Mouse (Mus musculus): ENCODE results near the gene Rpgrip1l.
A peak's percentile ranks its signal among the peaks of the same experiment; 100 is the strongest.

The Rpgrip1l gene

DNA sequence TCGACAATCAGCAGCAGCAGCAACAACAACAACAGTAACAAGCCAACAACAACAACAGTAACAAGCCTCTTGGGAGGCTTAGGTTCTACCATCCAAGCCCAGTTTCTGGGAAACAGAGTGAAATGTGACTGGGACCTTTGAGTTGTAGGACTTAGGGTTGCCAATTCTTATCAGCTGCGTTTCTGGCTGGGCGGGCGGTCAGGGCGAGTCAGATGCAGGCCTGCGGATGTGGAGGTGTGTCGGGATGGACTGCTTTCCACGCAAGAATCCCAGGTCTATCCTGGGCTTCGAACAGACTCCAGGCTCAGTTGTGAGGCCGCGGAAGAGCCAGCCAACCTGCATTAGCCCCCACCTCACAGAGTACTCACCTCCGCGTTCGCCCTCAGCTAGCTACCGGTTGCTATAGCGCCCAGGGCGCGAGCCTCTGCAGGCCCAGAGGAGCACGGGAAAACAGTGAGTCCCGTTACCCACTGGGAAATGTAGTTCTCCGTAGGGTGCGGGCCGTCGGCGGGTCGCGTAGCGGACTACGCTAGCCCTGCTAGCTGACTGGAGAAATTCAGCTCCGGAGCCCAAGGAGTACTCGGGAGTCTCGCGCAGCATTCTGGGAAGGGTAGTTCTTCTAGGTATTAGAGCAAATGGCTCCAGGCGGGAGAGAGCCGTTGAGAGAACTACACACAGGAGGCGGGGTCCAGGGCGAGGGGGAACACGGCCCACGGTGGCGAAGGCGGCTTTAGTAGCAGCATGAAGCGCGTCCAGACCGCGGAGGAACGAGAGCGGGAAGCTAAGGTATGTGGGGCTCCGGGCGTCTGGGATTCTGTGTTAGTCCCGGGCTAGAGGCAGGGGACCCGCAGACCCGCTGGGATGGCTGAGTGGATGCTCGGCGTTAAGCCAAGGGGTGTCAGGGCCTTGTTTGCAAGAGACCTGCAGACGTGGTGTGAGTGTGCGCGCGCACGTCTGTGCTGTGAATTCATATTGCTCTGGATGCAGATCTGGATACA, at the start of gene Rpgrip1l, which contains the start of gene Fto:
Gene Rpgrip1l, minus strand, starts transcription at position 428 of the 998 bp plus-strand sequence.
Gene Fto, plus strand, starts transcription at position 691 of the 998 bp plus-strand sequence.
- peak; percentile 94 for DNase-seq

DNA sequence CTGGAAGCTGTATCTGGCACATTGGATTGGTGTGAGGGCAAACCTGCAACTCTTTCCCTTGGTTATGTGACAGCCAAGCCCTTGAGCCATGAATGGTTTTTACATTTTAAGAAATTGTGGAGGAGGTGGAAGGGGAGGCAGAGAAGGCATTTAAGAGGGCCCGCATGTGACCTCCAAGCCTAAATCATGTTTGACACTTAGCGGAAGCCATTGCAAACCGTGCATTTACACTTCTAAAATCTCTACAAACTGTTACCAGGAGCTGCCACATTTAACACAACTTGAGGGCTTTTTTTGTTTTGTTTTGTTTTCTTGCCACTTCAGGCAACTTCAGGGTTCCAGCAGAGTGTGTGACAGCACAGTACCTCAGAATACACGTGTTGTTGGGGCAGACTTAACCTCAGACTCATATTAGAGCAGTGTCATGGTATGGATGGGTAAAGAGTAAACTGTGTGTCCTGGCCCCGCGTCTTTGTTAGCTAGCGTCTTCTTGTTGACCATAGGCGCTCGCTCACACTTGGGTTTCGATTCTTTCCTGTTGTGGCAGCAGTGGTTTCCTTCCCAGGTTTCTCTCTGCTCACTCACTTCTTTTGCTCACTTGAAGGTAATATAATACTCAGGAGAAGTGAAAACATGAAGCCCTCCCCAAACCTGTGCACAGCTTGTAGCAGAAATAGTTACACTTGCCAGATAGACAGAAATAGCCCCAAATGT, 47.7 kb upstream of the Rpgrip1l start:
- DNase-seq: no peak

DNA sequence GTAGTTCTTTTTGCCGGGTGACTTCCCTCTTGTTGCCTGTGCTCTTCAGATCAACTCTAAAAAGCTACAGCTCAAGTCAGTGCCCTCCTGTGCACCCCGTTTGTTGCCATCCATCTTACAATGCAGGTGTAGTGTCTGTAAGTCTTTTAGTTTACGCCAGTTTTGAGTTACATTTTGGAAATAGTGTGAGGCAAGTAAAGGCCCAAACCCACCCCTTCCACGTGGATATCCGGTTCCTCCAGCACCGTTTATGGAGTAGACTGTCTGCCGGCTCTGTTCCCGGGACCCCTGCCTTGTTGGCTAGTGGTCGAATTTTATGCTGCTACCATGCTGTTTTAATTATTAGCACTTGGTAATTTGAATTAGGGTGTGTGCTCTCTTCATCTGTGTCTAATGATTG, 46.4 kb upstream of the Rpgrip1l start:
- no peak for DNase-seq

GRCm38 (mm10) chr8:91358016-91358415, 45.0 kb upstream of the Rpgrip1l start:
- no peak for DNase-seq

GRCm38 (mm10) chr8:91357493-91358014, 44.5 kb upstream of the Rpgrip1l start:
- no peak for DNase-seq

DNA sequence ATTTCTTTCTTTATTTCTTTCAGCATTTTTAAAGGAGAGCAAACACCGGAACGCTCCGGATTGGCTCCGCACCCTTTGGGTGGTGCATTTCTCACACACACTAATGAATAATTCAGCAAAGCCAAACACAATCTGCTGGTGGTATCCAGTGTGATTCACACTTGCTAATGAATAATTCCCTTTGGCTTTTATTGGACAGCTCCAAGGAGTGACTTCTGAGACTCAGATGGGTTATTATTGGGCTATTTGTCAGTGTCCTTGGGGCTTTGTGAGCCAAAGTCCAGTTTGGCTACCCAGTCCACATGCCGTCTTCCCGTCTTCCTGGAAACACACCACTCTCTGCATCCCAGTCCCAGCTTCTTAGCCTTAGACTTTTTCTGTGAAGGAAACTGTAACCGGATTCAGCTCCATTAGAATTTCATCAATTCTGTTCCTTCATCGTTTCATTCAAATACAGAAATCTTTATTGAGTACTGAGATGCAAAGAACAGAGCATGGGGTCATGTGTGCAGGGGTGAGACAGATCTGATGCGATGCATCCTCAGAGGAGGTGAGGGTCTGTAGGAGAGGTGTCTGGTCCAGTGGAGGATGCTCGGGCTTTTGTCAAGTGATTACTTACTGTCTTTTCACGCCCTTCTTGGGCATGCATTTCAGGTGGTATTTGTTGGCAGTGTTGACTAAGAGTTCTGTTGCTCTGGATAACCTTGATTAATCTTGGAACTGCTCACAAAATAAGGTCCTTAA, 43.1 kb upstream of the Rpgrip1l start:
- no peak for DNase-seq

- no peak for DNase-seq
These were observed 42.3 kb upstream of the Rpgrip1l start for GRCm38 (mm10) chr8:91355301-91355905.

- no peak for DNase-seq
These were observed 40.8 kb upstream of the Rpgrip1l start for GRCm38 (mm10) chr8:91353907-91354306.

DNA sequence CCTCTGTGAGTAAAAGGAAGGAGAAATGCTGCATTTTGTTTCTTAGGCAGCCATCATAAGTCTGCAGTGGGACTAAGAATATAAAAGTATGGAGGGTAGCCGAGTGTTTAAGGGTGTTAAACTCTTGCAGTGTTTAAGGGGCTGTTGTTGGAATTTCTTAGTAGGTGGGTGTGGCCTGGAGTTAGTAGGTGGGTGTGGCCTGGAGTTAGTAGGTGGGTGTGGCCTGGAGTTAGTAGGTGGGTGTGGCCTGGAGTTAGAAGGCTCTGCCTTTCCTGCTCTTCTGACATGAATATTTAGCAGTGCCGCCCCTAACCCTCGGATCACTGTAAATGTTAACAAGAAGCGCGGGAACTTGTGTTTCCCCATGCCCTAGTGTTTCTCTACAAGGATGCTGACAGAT, 40.0 kb upstream of the Rpgrip1l start:
- no peak for DNase-seq

DNA sequence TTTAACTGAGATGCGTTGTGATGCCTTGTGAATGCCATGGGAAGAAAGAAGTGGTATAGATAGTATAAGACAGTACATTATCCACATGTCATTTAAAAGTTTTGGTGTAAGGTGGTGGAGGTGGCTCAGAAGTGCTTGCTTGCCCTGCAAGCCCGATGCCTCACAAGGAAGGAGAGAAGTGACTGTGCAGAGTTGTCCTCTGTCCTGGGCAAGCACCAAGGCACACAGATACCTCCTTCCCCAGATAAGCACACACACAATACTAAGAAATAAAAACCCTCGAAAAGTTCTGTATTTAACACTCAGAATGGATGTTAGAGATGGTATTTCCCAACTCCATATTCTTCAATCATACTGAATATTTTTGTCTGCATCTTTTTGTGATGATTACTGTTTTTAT, 39.5 kb upstream of the Rpgrip1l start:
- no peak for DNase-seq

DNA sequence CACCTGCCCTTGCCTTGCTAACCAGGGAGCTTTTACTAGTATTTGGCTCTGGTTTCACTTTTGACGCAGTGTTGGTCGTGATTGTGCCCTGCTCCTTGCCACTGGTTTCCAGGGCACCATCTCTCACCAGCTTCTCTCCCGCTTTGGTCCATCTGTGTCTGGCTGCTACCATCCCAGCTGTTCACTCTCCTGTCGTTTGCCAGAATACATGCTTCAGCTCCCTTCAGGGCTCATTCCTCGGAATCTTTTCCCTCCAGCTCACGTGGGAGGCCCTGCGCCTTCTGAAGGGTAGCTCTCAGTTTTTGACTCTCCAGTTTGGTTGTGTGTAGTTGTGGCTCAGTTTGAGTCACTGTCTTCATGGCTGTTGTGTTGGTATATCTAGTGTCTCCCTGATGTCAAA, 37.6 kb upstream of the Rpgrip1l start:
- DNase-seq: no peak

DNA sequence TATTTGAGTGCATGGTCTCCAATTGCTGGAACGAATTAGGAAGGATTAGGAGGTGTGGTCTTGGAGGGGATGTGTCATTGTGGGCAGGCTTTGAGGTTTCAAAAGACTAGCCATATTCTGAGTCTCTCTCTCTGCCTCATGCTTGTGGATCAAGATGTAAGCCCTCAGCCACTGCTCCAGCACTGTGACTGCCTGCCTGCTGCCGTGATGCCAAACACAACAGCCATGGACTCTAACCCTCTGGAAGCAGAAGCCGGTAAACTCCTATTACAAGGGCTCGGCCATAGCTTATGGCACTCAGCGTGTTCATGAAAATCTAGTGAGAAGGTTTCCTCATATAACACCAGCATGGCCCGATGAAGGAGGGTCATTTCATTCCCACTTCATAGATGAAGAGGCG, 36.8 kb upstream of the Rpgrip1l start:
- no peak for DNase-seq

GRCm38 (mm10) chr8:91347595-91347994, 34.5 kb upstream of the Rpgrip1l start:
- no peak for DNase-seq

DNA sequence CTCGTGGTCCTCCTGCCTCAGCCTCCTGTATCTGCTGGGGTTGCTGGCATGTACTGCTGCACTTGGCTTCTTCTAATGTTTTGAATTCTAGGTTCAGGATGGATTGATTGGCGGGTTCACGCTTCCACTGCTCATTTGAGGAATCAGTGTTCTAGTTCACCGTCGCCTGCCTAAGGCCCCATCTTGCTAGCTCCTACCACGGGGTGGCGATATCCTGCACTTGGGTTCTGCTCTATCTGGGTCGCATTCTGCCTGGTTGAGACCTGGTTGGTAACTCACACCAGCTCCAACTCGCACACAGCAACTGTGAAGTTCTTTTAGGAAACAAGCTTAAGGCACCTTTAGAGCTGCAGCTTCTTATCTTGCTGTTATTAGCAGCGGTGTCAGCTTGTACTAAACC, 34.1 kb upstream of the Rpgrip1l start:
- no peak for DNase-seq

GRCm38 (mm10) chr8:91344659-91345058, 31.6 kb upstream of the Rpgrip1l start:
- no peak for DNase-seq

DNA sequence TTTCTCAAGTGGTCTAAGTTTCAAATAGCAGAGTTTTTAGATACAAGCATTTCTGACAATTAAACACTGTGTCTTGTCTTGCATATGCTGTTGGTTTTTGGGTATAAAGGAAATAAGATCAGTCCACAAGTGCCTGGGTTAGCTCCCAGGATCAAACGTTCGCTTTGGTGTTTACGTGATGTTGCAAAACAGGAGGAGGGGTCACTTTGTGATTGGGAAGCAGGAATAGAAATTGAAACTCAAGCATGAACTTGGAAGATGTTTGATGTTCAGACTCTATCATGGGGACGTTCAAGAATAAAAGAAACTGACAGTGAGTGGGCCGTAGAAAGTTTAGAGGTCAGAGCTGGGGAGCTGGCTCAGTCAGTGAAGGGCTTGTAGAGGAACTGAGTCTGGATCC, 29.7 kb upstream of the Rpgrip1l start:
- no peak for DNase-seq

- no peak for DNase-seq
These were observed 29.1 kb upstream of the Rpgrip1l start for GRCm38 (mm10) chr8:91342196-91342595.

DNA sequence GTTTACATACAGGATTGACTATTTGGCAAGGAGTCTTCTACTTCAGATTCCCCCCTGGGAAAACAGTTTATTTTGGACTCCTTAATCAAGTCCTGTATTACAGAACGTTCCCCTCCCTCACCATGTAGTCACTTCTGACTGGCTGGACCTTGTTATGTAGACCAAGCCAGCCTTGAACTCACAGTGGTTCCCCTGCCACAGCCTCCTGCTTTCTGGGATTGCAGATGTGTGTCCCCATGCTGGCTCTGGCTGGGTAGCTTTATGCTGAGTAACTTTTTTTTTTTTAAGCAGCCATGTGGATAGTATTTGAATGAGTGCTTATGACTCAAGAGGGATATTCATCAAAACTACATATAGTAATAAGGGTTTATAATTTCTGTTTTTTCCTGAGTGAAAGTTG, 27.7 kb upstream of the Rpgrip1l start:
- DNase-seq: no peak

GRCm38 (mm10) chr8:91339651-91340050, 26.6 kb upstream of the Rpgrip1l start:
- DNase-seq: no peak

GRCm38 (mm10) chr8:91338389-91339154, 25.5 kb upstream of the Rpgrip1l start:
- DNase-seq: no peak

- no peak for DNase-seq
These were observed 16.4 kb upstream of the Rpgrip1l start for GRCm38 (mm10) chr8:91329461-91329850.

DNA sequence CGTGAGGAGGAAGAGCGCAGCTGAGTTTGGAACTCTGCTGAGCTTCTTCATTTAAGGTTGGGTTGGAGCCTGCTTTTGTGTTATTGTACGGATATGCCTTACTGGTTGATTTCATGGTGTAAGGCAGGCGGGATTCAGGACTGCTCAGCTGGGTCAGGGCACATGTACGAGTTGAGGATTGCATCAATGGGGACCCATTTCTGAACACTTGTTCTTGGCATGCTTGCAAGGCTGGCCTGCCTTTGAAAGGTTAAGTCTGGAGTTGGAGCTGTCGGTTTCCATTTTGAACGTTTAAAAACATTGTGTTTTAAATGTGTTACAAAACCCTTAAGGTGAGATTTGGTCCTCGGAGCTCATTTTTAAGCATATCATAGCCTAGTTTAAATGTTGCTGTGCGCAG, 16.0 kb upstream of the Rpgrip1l start:
- DNase-seq: no peak
